Mouse (Mus musculus) thymus, adult 2 months (tissue): ENCODE data around the gene Etl4.

Experiments used
- CTCF ChIP-seq: fragments of 200-500 bp; IDR thresholded peaks from 2 replicates; pipeline ENCODE4 v1.5.1; 2012; ENCODE audit warnings: mild to moderate bottlenecking, control low read depth, low read length, moderate library complexity, borderline replicate concordance; ENCODE audit not compliant: control insufficient read depth, poor library complexity, insufficient read depth; ENCODE audit errors: extremely low read depth
- POLR2A ChIP-seq: fragments of 200-500 bp; IDR thresholded peaks from 2 replicates; pipeline ENCODE4 v1.6.1; 2012; ENCODE audit warnings: mild to moderate bottlenecking, low read length, control low read depth, moderate library complexity; ENCODE audit not compliant: control insufficient read depth, poor library complexity, insufficient read depth; ENCODE audit errors: extremely low read depth

- TF ChIP-seq CTCF (no peak), POLR2A (no peak)
Measured at GRCm38 (mm10) chr2:20727752-20728438, 818.3 kb downstream of the Etl4 start.
